Mouse (Mus musculus) left cerebral cortex, postnatal 36 days (tissue): ENCODE results near the gene Scgb1b17. TPM values are rescaled to one million over a fixed set of nuclear protein-coding genes. Genes with fewer than 3 reads are reported as not detected.
"Not testable (repeated sequence)": the region's sequence is repeated elsewhere in the genome, so short reads cannot be mapped to it uniquely, and the experiment has no call there.

Source experiments
- DNase-seq, 2 experiments: peaks; one replicate each; pipeline ENCODE4 v3.0.0; 2021 to 2022; ENCODE audit warnings: low spot score in 2 of 2, mixed read lengths in 1 of 2
- intact Hi-C: fragments of 180-260 bp; cut with DNase I; formaldehyde crosslinking; loops from one replicate; pipeline ENCODE4 v1.15.1; 2025
- total RNA-seq, 2 experiments: library from RNA; stranded (reverse); gene quantifications; 2 replicates each; pipeline ENCODE4 v1.2.3; 2021

Scgb1b17 gene
- not detected for total RNA-seq

- intact Hi-C loops, DNase-seq: not testable (repeated sequence)
Observed at GRCm38 (mm10) chr7:33063149-33063548, at the start of gene Scgb1b17. Gene Scgb1b17 (plus strand): TSS chr7:33063449.

DNA sequence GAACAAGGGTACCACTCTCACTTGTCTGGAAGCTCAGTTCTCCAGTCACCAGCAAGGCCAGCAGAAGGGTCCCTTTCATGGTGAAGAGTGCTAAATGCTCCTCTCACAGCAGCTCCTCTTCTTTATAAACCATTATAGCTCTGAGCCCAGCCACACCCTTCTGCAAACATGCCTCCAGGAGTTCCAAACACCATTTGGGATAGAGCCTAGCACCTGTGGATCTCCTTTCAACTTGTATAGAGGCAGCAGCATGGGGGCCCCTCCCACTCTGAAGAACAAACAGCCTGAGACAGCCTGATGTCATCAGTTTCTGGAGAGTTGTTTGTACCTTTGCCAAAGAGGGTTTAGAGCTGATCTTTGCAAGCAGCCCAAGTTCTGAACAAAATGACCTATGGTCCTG, 6.8 kb upstream of the Scgb1b17 start, which contains the start of gene Scgb2b17:
TSS of gene Scgb2b17 (minus strand) at position 101 of the 400 bp plus-strand sequence.
- intact Hi-C loops, result not testable (repeated sequence)

More for the DNA sequence above, 6.8 kb upstream of the Scgb1b17 start, which contains the start of gene Scgb2b17:
- not testable (repeated sequence) for DNase-seq

Other genes with a start within 250 kb of the Scgb1b17 start
- gene Scgb2b15, start 233.8 kb upstream of the Scgb1b17 start, total RNA-seq, result not detected
- gene Scgb1b15, start 226.9 kb upstream of the Scgb1b17 start, total RNA-seq, result not detected
- gene Scgb2b17, start 6.9 kb upstream of the Scgb1b17 start, total RNA-seq, result not detected
- gene Scgb2b18, start 110.4 kb downstream of the Scgb1b17 start, total RNA-seq, result not detected
- not detected for gene Scgb1b18, start 122.1 kb downstream of the Scgb1b17 start, total RNA-seq
- not detected for gene Scgb2b19, start 216.9 kb downstream of the Scgb1b17 start, total RNA-seq
- gene Scgb1b19, start 223.8 kb downstream of the Scgb1b17 start, total RNA-seq, result not detected